In genomic region chr7:96832551-96832950, GRCm38 (mm10) we compare ENCODE assay signal across 8 mouse cellular contexts.
DNase-seq lines count a peak whose midpoint lies in the region; ATAC-seq lines count a peak whose summit lies in the region.

No protein-coding gene starts in this region.

- no peak overlapping the region for H3K4me3 ChIP-seq in forebrain, embryonic 15.5 days
- no peak overlapping the region for H3K4me3 ChIP-seq in hindbrain, embryonic 15.5 days
- no peak overlapping the region for H3K4me3 ChIP-seq in macrophage (ENCODE audit: inconsistent target)
- H3K4me3 ChIP-seq in liver, embryonic 11.5 days (ENCODE audit: low read depth, low read length): no peak overlapping the region

- no peaks in the 10 kb centered on the region for H3K79me2 ChIP-seq in macrophage (ENCODE audit: inconsistent target)

- peaks cover 56% of the 10 kb centered on the region for H3K4me1 ChIP-seq in forebrain, embryonic 15.5 days
- peaks cover 27% of the 10 kb centered on the region for H3K4me1 ChIP-seq in hindbrain, embryonic 15.5 days (replicated peaks)
- H3K4me1 ChIP-seq in liver, embryonic 11.5 days (replicated peaks; ENCODE audit: control insufficient read depth, insufficient read depth, low read length): no peaks in the 10 kb centered on the region

- no peaks in the 10 kb centered on the region for H3K9me3 ChIP-seq in forebrain, embryonic 15.5 days
- H3K9me3 ChIP-seq in hindbrain, embryonic 15.5 days: no peaks in the 10 kb centered on the region
- no peaks in the 10 kb centered on the region for H3K9me3 ChIP-seq in liver, embryonic 11.5 days (ENCODE audit: control insufficient read depth, low read length)

- WGBS in forebrain, embryonic 15.5 days: 11% methylated on average over 9 of the region's 9 CpGs
- WGBS in hindbrain, embryonic 15.5 days: 17% methylated on average over 9 of the region's 9 CpGs
- 93% methylated on average over 9 of the region's 9 CpGs for WGBS in macrophage (ENCODE audit: missing documents)
- 40% methylated on average over 9 of the region's 9 CpGs for WGBS in liver, embryonic 11.5 days

- peak overlapping the region; percentile 83 for H3K27ac ChIP-seq in forebrain, embryonic 15.5 days (replicated peaks)
- H3K27ac ChIP-seq in hindbrain, embryonic 15.5 days (replicated peaks): 0 out of 2 replicates have a peak overlapping the region, but pooled peaks have one; percentile 1
- H3K27ac ChIP-seq in macrophage: peak overlapping the region; percentile 19
- no peak overlapping the region for H3K27ac ChIP-seq in liver, embryonic 11.5 days (ENCODE audit: low read depth, low read length)

- peak; percentile 18 for DNase-seq in right cerebral cortex, postnatal 4 days
- no peak for DNase-seq in right cerebral cortex, adult 2 months (ENCODE audit: low spot score in 2 of 2)
- DNase-seq in thymus, adult 18-20 months: no peak
- no peak for DNase-seq in liver
- no peak for DNase-seq in liver, embryonic 11.5 days (ENCODE audit: low spot score)

- ATAC-seq in forebrain, embryonic 15.5 days (replicated peaks): peak; percentile 94
- peak; percentile 52; the same call in 1 of the 2 replicates for ATAC-seq in hindbrain, embryonic 15.5 days (ENCODE audit: low FRiP score, low read depth)
- ATAC-seq in liver, embryonic 11.5 days (replicated peaks; ENCODE audit: low FRiP score): no peak

- H3K4me2 ChIP-seq in forebrain, embryonic 15.5 days (replicated peaks): no peak overlapping the region
- no peak overlapping the region for H3K4me2 ChIP-seq in hindbrain, embryonic 15.5 days
- H3K4me2 ChIP-seq in liver, embryonic 11.5 days: no peak overlapping the region

- no peaks in the 10 kb centered on the region for H3K27me3 ChIP-seq in forebrain, embryonic 15.5 days
- no peaks in the 10 kb centered on the region for H3K27me3 ChIP-seq in hindbrain, embryonic 15.5 days
- H3K27me3 ChIP-seq in liver, embryonic 11.5 days (replicated peaks; ENCODE audit: control insufficient read depth, insufficient read depth, low read length): no peaks in the 10 kb centered on the region

- H3K36me3 ChIP-seq in forebrain, embryonic 15.5 days: peaks cover 11% of the 10 kb centered on the region
- H3K36me3 ChIP-seq in hindbrain, embryonic 15.5 days: no peaks in the 10 kb centered on the region
- H3K36me3 ChIP-seq in macrophage (ENCODE audit: inconsistent target): no peaks in the 10 kb centered on the region
- no peaks in the 10 kb centered on the region; the same call in 1 of the 2 replicates for H3K36me3 ChIP-seq in liver, embryonic 11.5 days (ENCODE audit: control insufficient read depth, insufficient read depth, low read length)

- H3K9ac ChIP-seq in forebrain, embryonic 15.5 days (replicated peaks): no peak overlapping the region
- H3K9ac ChIP-seq in hindbrain, embryonic 15.5 days: no peak overlapping the region
- H3K9ac ChIP-seq in liver, embryonic 11.5 days (ENCODE audit: low read depth, low read length): no peak overlapping the region
